Mouse (Mus musculus): ENCODE measurements at regions not wholly inside any gene's neighbourhood (a gene's known extent, or its start where the extent isn't known, plus 50 kb on each side); places are given as distances from the start of the nearest gene placed in this dataset.

DNA sequence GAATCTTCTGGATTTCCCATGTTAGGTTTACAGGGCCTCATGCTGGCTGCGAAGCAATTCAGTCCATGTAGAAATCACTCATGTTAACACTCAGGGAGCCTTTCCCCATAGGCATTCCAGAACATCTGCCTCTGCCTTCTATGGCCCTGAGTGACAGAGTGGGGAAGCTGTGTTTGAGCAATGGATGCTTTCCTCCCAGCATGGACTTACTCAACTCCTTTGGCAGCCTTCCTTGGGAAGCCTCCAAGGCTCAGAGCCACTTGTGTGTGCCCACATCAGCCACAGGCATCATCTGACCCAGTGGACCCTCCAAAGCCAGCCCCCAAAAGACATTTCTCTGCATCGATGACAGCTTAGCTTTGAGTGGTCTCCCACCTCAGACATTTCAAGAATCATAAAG, 318.8 kb downstream of the Rps29 start:
- TF ChIP-seq CTCF (IDR thresholded peaks at IDR 0.05; ENCODE audit: insufficient read depth, low read length) = no peak
- no peak for TF ChIP-seq POLR2A (IDR thresholded peaks at IDR 0.05; ENCODE audit: borderline replicate concordance, extremely low read depth, low read depth, low read length)
